Mouse (Mus musculus) cerebellum, adult 9-10 months (tissue): ENCODE data around the gene Mcfd2.
"Not testable (repeated sequence)": the region's sequence is repeated elsewhere in the genome, so short reads cannot be mapped to it uniquely, and the experiment has no call there.

Experiments
- DNase-seq: peaks from one replicate; pipeline ENCODE4 v3.0.0; 2022

Mcfd2 gene

GRCm38 (mm10) chr17:87265792-87266186 is at the start of gene Mcfd2:
TSS of gene Mcfd2 (minus strand) at chr17:87265935.
- DNase-seq: peak; percentile 79

GRCm38 (mm10) chr17:87315021-87315531 is 49.3 kb upstream of the Mcfd2 start:
- peak; percentile 98 for DNase-seq

GRCm38 (mm10) chr17:87314530-87314946 is 48.8 kb upstream of the Mcfd2 start:
- peak; percentile 84 for DNase-seq

- peak; percentile 45 for DNase-seq
Measured at GRCm38 (mm10) chr17:87314121-87314520, 48.4 kb upstream of the Mcfd2 start.

- peak; percentile 28 for DNase-seq
Measured at GRCm38 (mm10) chr17:87312924-87313870, 47.5 kb upstream of the Mcfd2 start.

GRCm38 (mm10) chr17:87312351-87312750 is 46.6 kb upstream of the Mcfd2 start:
- DNase-seq: no peak

- DNase-seq: no peak
Measured at GRCm38 (mm10) chr17:87310497-87310896, 44.8 kb upstream of the Mcfd2 start.

- DNase-seq: no peak
Measured at GRCm38 (mm10) chr17:87309073-87309788, 43.5 kb upstream of the Mcfd2 start.

- no peak for DNase-seq
Measured at GRCm38 (mm10) chr17:87306746-87307145, 41.0 kb upstream of the Mcfd2 start.

GRCm38 (mm10) chr17:87305065-87305464 is 39.3 kb upstream of the Mcfd2 start:
- DNase-seq: no peak

GRCm38 (mm10) chr17:87304151-87304894 is 38.6 kb upstream of the Mcfd2 start:
- no peak for DNase-seq

- DNase-seq: no peak
Measured at GRCm38 (mm10) chr17:87302014-87302794, 36.5 kb upstream of the Mcfd2 start.

- DNase-seq: not testable (repeated sequence)
Measured at GRCm38 (mm10) chr17:87301607-87302006, 35.9 kb upstream of the Mcfd2 start.

- no peak for DNase-seq
Measured at GRCm38 (mm10) chr17:87300340-87300739, 34.6 kb upstream of the Mcfd2 start.

GRCm38 (mm10) chr17:87298944-87299343 is 33.2 kb upstream of the Mcfd2 start:
- DNase-seq: no peak

GRCm38 (mm10) chr17:87296701-87297100 is 31.0 kb upstream of the Mcfd2 start:
- not testable (repeated sequence) for DNase-seq

GRCm38 (mm10) chr17:87295738-87296137 is 30.0 kb upstream of the Mcfd2 start:
- no peak for DNase-seq

GRCm38 (mm10) chr17:87293125-87293524 is 27.4 kb upstream of the Mcfd2 start:
- no peak for DNase-seq

- DNase-seq: no peak
Measured at GRCm38 (mm10) chr17:87291782-87292181, 26.0 kb upstream of the Mcfd2 start.

GRCm38 (mm10) chr17:87291037-87291436 is 25.3 kb upstream of the Mcfd2 start:
- no peak for DNase-seq

GRCm38 (mm10) chr17:87289367-87289766 is 23.6 kb upstream of the Mcfd2 start:
- DNase-seq: no peak

- DNase-seq: no peak
Measured at GRCm38 (mm10) chr17:87288131-87288530, 22.4 kb upstream of the Mcfd2 start.
